Mouse (Mus musculus) liver, adult 2 months (tissue): Measurements from ENCODE around the gene Dip2c. TPM values are rescaled to one million over a fixed set of nuclear protein-coding genes. Genes with fewer than 3 reads are reported as not detected.

Source experiments
- DNase-seq: peaks from one replicate; pipeline ENCODE4 v3.0.0-alpha.2; 2011; ENCODE audit warnings: low read depth, low spot score; ENCODE audit errors: extremely low read depth
- H3K27ac ChIP-seq: fragments of 200-500 bp; replicated peaks from 2 replicates; pipeline ENCODE4 v1.5.1; 2012; ENCODE audit warnings: low read depth, mild to moderate bottlenecking, control low read depth, inconsistent platforms, low read length; ENCODE audit not compliant: insufficient read depth
- H3K27me3 ChIP-seq: fragments of 200-500 bp; 2 replicates; pipeline ENCODE4 v1.6.1; 2012; ENCODE audit warnings: mild to moderate bottlenecking, moderate library complexity, low read length, inconsistent platforms; ENCODE audit not compliant: control insufficient read depth, insufficient read depth
- H3K36me3 ChIP-seq: fragments of 200-500 bp; 2 replicates; pipeline ENCODE4 v1.6.1; 2012; ENCODE audit warnings: low read length, inconsistent platforms; ENCODE audit not compliant: control insufficient read depth, insufficient read depth
- H3K4me1 ChIP-seq: fragments of 200-500 bp; 2 replicates; pipeline ENCODE4 v1.6.1; 2011; ENCODE audit warnings: low read length; ENCODE audit not compliant: control insufficient read depth, insufficient read depth
- H3K4me3 ChIP-seq: fragments of 200-500 bp; 2 replicates; pipeline ENCODE4 v1.5.1; 2011; ENCODE audit warnings: low read depth, mild to moderate bottlenecking, control low read depth, low read length, moderate library complexity; ENCODE audit not compliant: insufficient read depth
- H3K79me2 ChIP-seq: fragments of 200-500 bp; 2 replicates; pipeline ENCODE4 v1.6.1; 2012; ENCODE audit warnings: inconsistent platforms, mild to moderate bottlenecking, low read length, moderate library complexity; ENCODE audit not compliant: control insufficient read depth, insufficient read depth
- H3K9ac ChIP-seq: fragments of 200-500 bp; 2 replicates; pipeline ENCODE4 v1.6.1; 2012; ENCODE audit warnings: low read depth, mild to moderate bottlenecking, control low read depth, inconsistent platforms, low read length
- CTCF ChIP-seq: fragments of 200-500 bp; IDR thresholded peaks from 2 replicates; pipeline ENCODE4 v1.5.1; 2011; ENCODE audit warnings: low read depth, low read length, control low read depth
- POLR2A ChIP-seq: fragments of 200-500 bp; IDR thresholded peaks from 2 replicates; pipeline ENCODE4 v1.6.1; 2011; ENCODE audit warnings: low read length, control low read depth; ENCODE audit not compliant: insufficient read depth; ENCODE audit errors: extremely low read depth
- WGBS: fragments of 180-500 bp; shearing (Covaris S2); methylation state at CpG from one replicate; pipeline ENCODE4 v1.1.7; 2018; 5-methylcytosine and 5-hydroxymethylcytosine counted together
- polyA plus RNA-seq: library from polyadenylated mRNA; depleted of rRNA; stranded (reverse); fragments of >200 nt; gene quantifications from 2 replicates; pipeline ENCODE4 v1.2.3, GENCODE M21; 2012
- total RNA-seq: library from RNA; depleted of rRNA; stranded (reverse); fragments of >200 nt; gene quantifications from 2 replicates; pipeline ENCODE4 v1.2.3, GENCODE M21; 2014

The Dip2c gene
- total and polyA plus RNA-seq, 2 experiments, result 4.7 to 10.7 TPM

DNA sequence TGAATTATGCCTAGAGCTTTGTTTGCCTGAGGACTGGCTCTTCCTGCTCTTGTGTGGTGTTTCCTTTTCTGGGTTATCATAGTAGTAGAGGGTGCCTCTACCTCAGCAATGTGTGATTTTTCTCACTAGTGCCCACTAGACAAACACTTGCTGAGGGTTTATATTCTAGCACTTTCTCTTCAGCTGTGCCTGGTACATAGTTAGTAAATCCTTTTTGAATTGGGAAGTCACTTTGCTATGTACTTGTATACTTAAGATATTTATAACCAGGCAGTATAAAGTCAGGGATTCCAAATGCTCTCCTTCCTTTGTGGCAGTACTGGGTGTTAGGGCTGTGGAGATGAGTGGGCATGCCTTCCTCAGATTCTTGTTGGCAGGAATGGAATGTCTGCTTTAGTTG is 56.9 kb downstream of the Dip2c start:
- TF ChIP-seq CTCF (no peak), POLR2A (no peak)

DNA sequence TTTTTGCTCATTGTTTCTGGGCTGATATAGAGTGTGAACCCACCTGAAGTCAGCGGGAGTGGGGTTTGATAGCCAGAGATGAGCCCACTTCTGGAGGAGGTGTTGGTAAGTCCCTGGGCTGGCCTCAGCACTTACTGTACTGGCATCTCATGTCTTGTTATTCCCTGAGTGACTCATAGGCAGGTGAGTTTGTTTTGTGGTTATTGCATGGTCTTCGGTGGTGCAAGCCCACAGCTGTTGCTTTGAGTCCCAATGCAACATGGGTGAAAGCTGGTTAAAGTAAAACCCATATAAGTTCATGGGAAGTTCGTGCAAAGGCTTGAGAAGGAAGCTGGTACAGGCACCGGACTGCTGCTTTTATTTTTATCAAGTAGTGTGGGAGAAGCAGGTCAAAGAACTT is 64.0 kb downstream of the Dip2c start:
- DNase-seq, result no peak
- H3K27ac ChIP-seq, result no peak overlapping the region
- 69% methylated on average over 4 of the region's 4 CpGs for WGBS
- H3K27me3 ChIP-seq, result no peaks in the 10 kb centered on the region
- no peaks in the 10 kb centered on the region for H3K36me3 ChIP-seq
- no peak overlapping the region for H3K4me3 ChIP-seq
- H3K9ac ChIP-seq, result no peak overlapping the region
- peaks cover 8% of the 10 kb centered on the region; the same call in 1 of the 2 replicates for H3K79me2 ChIP-seq
- TF ChIP-seq POLR2A (no peak), CTCF (no peak)
- H3K4me1 ChIP-seq, result no peaks in the 10 kb centered on the region; the same call in 1 of the 2 replicates

More for the DNA sequence above, 56.9 kb downstream of the Dip2c start:
- Histone ChIP-seq H3K27me3 (no peaks in the 10 kb centered on the region), H3K9ac (no peak overlapping the region), H3K4me3 (no peak overlapping the region), H3K27ac (no peak overlapping the region), H3K79me2 (peaks cover 9% of the 10 kb centered on the region; the same call in 1 of the 2 replicates), H3K36me3 (no peaks in the 10 kb centered on the region), H3K4me1 (no peaks in the 10 kb centered on the region)
- DNase-seq, result no peak

DNA sequence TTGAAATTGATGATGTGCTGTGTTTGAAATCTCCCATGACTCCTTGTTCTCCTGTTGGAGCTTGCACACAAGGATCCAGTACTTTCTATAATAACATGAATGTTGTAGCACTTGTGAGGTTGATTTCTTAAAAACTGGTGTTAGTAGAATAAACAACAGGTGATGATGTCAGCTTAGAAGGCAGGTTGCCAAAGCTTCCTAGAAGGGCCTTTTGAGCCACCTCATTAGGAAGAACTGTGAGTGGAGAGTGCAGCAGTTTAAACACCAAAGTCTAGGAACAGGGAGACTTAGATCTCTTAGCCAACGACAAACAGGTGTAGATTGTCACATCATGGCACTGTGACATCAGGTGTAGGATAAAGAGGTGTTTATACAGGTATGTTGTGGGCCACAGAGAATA is 66.4 kb downstream of the Dip2c start:
- Histone ChIP-seq H3K36me3 (no peaks in the 10 kb centered on the region), H3K27me3 (no peaks in the 10 kb centered on the region), H3K79me2 (peaks cover 8% of the 10 kb centered on the region; the same call in 1 of the 2 replicates), H3K4me3 (no peak overlapping the region), H3K9ac (no peak overlapping the region), H3K4me1 (no peaks in the 10 kb centered on the region; the same call in 1 of the 2 replicates), H3K27ac (no peak overlapping the region)
- TF ChIP-seq POLR2A (no peak), CTCF (no peak)
- WGBS, result 21% methylated on average over 1 of the region's 1 CpGs
- peak; percentile 69 for DNase-seq

DNA sequence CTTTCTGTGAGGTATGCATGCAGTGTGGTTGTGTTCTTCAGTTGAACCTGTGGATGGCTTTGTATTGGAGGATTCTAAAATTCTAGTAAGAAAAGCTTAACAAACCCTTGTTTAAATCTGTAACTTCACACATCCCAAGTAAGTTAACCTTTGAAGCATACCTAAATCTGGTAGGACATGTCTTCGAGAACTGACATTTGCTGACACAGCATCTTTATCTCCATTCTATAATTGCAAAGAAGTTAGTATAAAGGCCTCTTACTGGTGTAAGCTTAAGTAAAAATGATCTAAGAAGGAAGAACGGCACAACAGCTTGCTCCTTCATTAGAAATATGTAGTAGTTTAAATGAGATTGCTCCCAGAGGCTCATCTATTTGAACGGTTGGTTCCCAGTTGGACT is 71.1 kb downstream of the Dip2c start:
- Histone ChIP-seq H3K36me3 (no peaks in the 10 kb centered on the region), H3K9ac (no peak overlapping the region), H3K4me1 (peaks cover 3% of the 10 kb centered on the region; the same call in 1 of the 2 replicates), H3K27me3 (no peaks in the 10 kb centered on the region), H3K27ac (no peak overlapping the region), H3K79me2 (peaks cover 9% of the 10 kb centered on the region; the same call in 1 of the 2 replicates), H3K4me3 (no peak overlapping the region)
- TF ChIP-seq CTCF (no peak), POLR2A (no peak)
- DNase-seq, result no peak
- 72% methylated on average over 3 of the region's 3 CpGs for WGBS

DNA sequence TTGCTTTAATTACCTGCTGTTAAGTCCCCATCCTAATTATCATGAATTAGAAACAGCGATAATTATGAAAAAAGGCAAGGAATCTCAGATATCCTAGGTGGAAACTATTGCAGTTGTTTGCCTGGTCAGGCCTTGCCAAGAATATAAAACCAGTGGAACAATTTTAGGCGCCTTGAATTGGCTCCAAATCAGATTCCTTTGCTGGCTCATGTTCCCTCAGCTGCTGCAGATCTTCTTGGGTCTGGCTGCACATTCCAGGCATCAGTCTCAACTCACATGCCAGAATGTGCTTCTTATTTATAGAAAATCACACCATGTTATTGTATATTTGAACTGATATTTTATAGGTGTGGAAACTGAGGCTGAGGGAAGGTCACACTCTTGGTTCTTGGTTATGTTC is 74.3 kb downstream of the Dip2c start:
- no peaks in the 10 kb centered on the region for H3K27me3 ChIP-seq
- 57% methylated on average over 2 of the region's 2 CpGs for WGBS
- peaks cover 3% of the 10 kb centered on the region; the same call in 1 of the 2 replicates for H3K4me1 ChIP-seq
- peak; percentile 28 for DNase-seq
- peaks cover 14% of the 10 kb centered on the region; the same call in 1 of the 2 replicates for H3K79me2 ChIP-seq
- H3K4me3 ChIP-seq, result no peak overlapping the region
- TF ChIP-seq POLR2A (no peak), CTCF (no peak)
- H3K9ac ChIP-seq, result no peak overlapping the region
- no peaks in the 10 kb centered on the region for H3K36me3 ChIP-seq
- no peak overlapping the region for H3K27ac ChIP-seq

DNA sequence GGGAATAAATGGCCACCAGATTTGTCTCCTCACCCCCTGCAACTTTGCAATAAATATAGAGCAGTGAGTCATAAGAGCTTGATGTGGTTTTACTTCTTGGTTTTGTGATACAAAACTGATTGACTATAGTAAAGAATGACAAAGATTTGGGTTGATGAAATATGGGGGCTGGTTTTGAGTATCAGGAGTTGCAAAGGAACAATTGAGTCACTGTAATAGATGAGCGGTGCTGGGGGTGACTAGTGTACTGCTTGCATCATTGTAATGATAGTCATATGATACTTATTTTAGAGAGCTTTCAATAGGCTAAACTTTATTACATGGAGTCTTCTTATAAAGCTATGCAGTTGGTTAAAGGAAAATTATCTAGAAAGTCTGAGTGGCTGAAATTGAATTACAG is 77.6 kb downstream of the Dip2c start:
- Histone ChIP-seq H3K9ac (no peak overlapping the region), H3K79me2 (peaks cover 15% of the 10 kb centered on the region; the same call in 1 of the 2 replicates), H3K4me1 (peaks cover under 1% of the 10 kb centered on the region; the same call in 1 of the 2 replicates), H3K4me3 (no peak overlapping the region), H3K27ac (no peak overlapping the region), H3K36me3 (no peaks in the 10 kb centered on the region), H3K27me3 (no peaks in the 10 kb centered on the region)
- TF ChIP-seq POLR2A, result no peak
- no peak for TF ChIP-seq CTCF
- no peak for DNase-seq
- 96% methylated on average over 1 of the region's 1 CpGs for WGBS
